Mouse (Mus musculus): ENCODE results near the gene Pde4c. TPM values are rescaled to one million over a fixed set of nuclear protein-coding genes. Genes with fewer than 3 reads are reported as not detected.

The Pde4c gene
- total RNA-seq, 2 experiments from 2014 or later: 2.4 to 3.0 TPM

- Histone ChIP-seq H3K27ac (peak overlapping the region; percentile 94), H3K4me3 (peak overlapping the region; percentile 88)
- DNase-seq: no peak
- intact Hi-C loops (cut with DNase I): no loop called here
- TF ChIP-seq CTCF (IDR thresholded peaks at IDR 0.05): no peak
Observed at GRCm38 (mm10) chr8:70760350-70760749, 36.8 kb downstream of the Pde4c start.

DNA sequence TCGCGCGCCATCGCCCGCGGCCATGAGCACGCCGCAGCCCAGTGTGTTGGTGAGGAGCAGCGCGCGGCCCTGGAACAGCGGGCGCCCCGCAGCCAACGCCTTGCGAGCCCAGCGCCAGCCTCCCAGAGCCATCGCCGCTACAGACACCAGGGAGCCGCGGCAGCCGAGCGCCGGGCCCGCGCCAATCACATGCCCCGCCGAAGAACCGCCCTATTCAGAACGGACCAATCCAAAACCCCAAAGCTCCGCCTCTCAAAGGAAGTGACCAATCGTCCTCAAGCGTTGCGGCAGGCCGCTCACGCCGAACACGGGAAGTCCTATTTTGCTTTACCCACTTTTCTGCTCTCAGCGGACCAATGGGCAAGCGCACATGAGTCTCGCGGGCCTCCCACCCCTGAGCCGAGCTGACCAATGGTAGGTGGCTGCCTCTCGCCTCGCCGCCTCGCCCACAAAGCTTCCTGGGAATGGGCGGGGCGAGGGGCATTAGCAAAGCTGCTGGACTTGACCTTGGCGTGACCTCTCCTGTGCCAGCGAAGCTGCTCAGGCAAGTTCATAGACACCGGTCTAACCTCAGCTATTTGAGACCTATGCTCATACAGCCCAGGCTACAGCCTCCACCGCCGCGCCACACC lies 37.4 kb downstream of the Pde4c start, which contains the start of gene Mpv17l2:
Gene Mpv17l2 (minus strand): TSS at position 172 of the 632 bp plus-strand sequence.
- peak; percentile 96 for DNase-seq
- TF ChIP-seq CTCF (IDR thresholded peaks at IDR 0.05): no peak
- intact Hi-C loops (cut with DNase I): no loop called here
- peak within 1 kb of the TSS; percentile 94 for H3K27ac ChIP-seq
- H3K4me3 ChIP-seq: peak within 1 kb of the TSS; percentile 88

DNA sequence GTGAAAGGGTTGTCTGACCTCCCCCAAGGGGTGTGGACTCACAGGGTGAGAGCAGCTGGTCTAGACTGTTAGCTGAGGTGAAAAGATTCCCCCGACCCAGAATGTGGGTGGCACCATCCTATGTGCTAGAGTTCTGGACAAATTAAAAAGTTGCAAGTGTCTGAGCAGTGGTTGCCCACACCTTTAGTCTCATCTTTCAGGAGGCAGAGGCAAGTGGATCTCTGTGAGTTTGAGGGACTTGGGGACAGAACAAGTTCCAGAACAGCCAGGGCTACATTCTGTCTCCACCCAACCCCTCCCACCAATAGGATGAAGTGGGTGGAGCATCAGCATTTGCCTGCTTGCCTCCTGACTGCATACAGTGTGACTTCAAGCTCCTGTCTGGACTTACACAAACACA lies 38.6 kb downstream of the Pde4c start:
- intact Hi-C loops (cut with DNase I): loop anchor here (1.0 kb wide), 1 partner anchor 11 kb away; no protein-coding TSS in a partner anchor
- H3K27ac ChIP-seq: peak overlapping the region; percentile 94

GRCm38 (mm10) chr8:70763354-70763753 lies 39.8 kb downstream of the Pde4c start:
- intact Hi-C loops (cut with DNase I): no loop called here
- no peak overlapping the region for H3K4me3 ChIP-seq
- no peak overlapping the region for H3K27ac ChIP-seq
- TF ChIP-seq CTCF (IDR thresholded peaks at IDR 0.05): peak; percentile 84
- DNase-seq: peak; percentile 71

More for the DNA sequence above, 38.6 kb downstream of the Pde4c start:
- H3K4me3 ChIP-seq: no peak overlapping the region
- no peak for TF ChIP-seq CTCF (IDR thresholded peaks at IDR 0.05)
- DNase-seq: peak; percentile 27

DNA sequence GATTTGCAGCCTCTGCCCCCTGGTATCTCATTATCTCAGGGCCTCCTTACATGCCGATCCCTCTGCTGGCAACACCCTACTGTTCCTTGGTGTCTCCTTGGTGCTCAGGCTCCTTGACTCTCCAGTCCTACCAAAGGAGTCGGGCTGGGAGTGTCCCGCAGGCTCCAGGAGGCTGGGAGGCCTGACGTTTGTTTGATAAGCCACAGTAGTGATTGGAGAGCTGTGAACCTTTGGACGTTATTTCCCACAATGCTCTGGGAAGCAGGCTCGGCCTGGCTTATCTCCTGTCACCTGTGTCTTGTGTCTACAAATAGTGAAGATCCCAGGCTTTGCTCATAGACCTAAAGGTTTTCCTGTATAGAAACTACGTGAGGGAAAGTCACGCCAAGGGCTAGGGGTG lies 40.5 kb downstream of the Pde4c start:
- no peak overlapping the region for H3K27ac ChIP-seq
- TF ChIP-seq CTCF (IDR thresholded peaks at IDR 0.05): no peak
- no peak for DNase-seq
- intact Hi-C loops (cut with DNase I): no loop called here
- H3K4me3 ChIP-seq: no peak overlapping the region

DNA sequence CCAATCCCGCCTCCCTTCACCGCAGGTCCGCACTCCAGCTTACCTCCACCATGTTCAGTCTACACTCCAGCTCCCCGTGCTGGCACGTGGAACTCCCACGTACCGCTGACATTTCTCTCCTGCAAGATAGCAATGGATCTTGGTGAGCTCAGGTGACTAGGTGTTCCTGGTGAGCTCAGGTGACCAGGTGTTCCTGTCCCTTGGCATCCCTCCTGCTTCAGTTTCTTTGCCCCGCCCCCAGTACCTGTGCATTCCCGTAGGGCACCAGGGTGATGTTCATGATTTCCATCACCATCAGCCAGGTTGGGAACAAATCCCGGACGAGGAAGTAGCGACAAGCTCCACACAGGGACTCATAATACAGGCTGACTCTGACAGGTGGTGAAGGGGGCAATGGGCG lies 41.2 kb downstream of the Pde4c start:
- no peak for DNase-seq
- no peak for TF ChIP-seq CTCF (IDR thresholded peaks at IDR 0.05)
- intact Hi-C loops (cut with DNase I): loop anchor here (5.0 kb wide), 1 partner anchor 78 kb away; no protein-coding TSS in a partner anchor
- no peak overlapping the region; the same call in 1 of the 2 replicates for H3K4me3 ChIP-seq
- H3K27ac ChIP-seq: no peak overlapping the region

GRCm38 (mm10) chr8:70765329-70765728 lies 41.8 kb downstream of the Pde4c start:
- intact Hi-C loops (cut with DNase I): loop anchor here (5.0 kb wide), 1 partner anchor 77 kb away; no protein-coding TSS in a partner anchor
- no peak for TF ChIP-seq CTCF (IDR thresholded peaks at IDR 0.05)
- no peak for DNase-seq
- H3K4me3 ChIP-seq: peak overlapping the region; percentile 65
- peak overlapping the region; percentile 84; the same call in 1 of the 2 replicates for H3K27ac ChIP-seq

DNA sequence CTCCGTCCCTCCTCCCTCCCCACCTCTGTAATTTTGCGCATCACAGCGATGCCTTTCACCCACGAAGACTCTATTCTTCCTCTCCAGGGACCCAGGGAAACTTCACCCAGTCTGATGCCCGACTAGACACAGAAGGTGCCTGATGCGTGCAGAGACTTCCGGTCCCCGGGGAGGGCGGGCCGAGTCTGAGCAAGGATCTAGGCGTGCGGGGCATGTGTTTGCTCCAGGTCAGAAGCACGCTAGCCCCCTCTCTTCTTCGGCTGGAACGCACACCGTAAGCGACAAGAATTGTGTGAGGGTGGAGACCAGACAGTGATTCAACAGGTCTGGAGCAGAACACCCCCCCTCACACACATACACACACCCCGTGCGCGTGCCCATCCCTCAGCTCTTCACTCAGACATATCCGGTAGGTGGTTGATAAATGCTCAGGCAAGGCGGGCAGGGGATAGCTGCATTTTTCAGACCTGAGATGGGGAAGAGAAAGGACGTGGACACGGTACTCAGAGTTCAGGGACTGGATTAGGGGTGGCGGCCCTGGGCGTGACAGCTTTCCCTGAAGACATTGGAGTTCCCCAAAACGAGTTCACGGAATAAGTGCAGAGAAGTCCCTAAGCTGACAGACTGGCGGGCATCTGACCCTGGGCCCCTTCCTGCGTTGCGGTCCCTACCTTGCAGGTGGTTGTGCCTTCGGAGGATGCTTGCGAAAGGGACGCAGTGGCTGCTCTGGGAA lies 42.5 kb downstream of the Pde4c start:
- peak; percentile 70 for DNase-seq
- TF ChIP-seq CTCF (IDR thresholded peaks at IDR 0.05): no peak
- Histone ChIP-seq H3K27ac (peak overlapping the region; percentile 84), H3K4me3 (peak overlapping the region; percentile 65)
- intact Hi-C loops (cut with DNase I): loop anchor here (5.0 kb wide), 1 partner anchor 76 kb away; no protein-coding TSS in a partner anchor

- H3K4me3 ChIP-seq: peak overlapping the region; percentile 65
- peak; percentile 82 for DNase-seq
- TF ChIP-seq CTCF (IDR thresholded peaks at IDR 0.05): no peak
- intact Hi-C loops (cut with DNase I): loop anchor here (5.0 kb wide), 1 partner anchor 75 kb away; no protein-coding TSS in a partner anchor
- H3K27ac ChIP-seq: peak overlapping the region; percentile 84
Observed at GRCm38 (mm10) chr8:70766571-70767440, 43.3 kb downstream of the Pde4c start.

- H3K4me3 ChIP-seq: no peak overlapping the region
- no peak for TF ChIP-seq CTCF (IDR thresholded peaks at IDR 0.05)
- peak overlapping the region; percentile 84 for H3K27ac ChIP-seq
- no peak for DNase-seq
- intact Hi-C loops (cut with DNase I): loop anchor here (5.0 kb wide), 1 partner anchor 75 kb away; no protein-coding TSS in a partner anchor
Observed at GRCm38 (mm10) chr8:70767503-70767902, 44.0 kb downstream of the Pde4c start.

DNA sequence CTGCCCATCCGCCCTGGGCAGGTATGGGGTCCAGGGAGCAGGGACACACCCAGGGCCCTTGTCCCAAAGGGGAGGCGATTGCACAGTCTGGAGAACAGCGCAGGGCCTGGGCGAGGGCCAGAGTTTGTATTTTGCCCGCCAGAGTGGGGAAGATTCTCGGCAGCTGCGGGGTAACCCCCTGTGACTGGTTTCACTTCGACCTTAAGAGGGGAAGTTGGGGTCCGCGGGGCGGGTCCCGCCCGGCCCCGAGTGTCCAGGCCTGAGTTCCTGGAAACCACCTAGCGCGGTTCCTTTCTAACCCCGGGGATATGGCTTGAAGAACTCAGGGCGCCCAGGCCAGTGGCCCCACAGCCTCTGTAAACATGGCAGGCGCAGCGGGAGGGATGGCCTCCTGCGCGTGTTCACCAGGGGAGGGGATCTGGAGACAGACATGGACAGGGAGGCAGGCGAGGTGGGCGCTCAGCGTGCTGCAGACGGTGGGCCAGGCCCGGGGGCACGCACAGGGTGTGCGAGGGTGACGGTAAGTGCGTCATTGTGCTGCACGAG lies 44.8 kb downstream of the Pde4c start:
- DNase-seq: peak; percentile 47
- intact Hi-C loops (cut with DNase I): loop anchor here (5.0 kb wide), 1 partner anchor 74 kb away; no protein-coding TSS in a partner anchor
- H3K4me3 ChIP-seq: no peak overlapping the region
- TF ChIP-seq CTCF (IDR thresholded peaks at IDR 0.05): no peak
- H3K27ac ChIP-seq: no peak overlapping the region

- intact Hi-C loops (cut with DNase I): loop anchor here (1.0 to 5.0 kb wide), 2 partner anchors 49 to 73 kb away; no protein-coding TSS in a partner anchor
Observed at GRCm38 (mm10) chr8:70768956-70769355, 45.4 kb downstream of the Pde4c start.

More at GRCm38 (mm10) chr8:70768956-70769355, 45.4 kb downstream of the Pde4c start:
- TF ChIP-seq CTCF (IDR thresholded peaks at IDR 0.05): no peak
- Histone ChIP-seq H3K4me3 (no peak overlapping the region), H3K27ac (peak overlapping the region; percentile 35; the same call in 1 of the 2 replicates)
- peak; percentile 42 for DNase-seq

Data from gastrocnemius, adult 2 months (tissue).